Mouse (Mus musculus) regulatory T cell (primary cell): ENCODE results near the gene Tbca.

Experiments
- in situ Hi-C: fragments of 300-600 bp; cut with MboI, MseI; formaldehyde crosslinking; loops from one replicate; pipeline ENCODE4 v1.15.1; 2025; ENCODE audit warnings: high pct_unique_total_duplicates

The Tbca gene

DNA sequence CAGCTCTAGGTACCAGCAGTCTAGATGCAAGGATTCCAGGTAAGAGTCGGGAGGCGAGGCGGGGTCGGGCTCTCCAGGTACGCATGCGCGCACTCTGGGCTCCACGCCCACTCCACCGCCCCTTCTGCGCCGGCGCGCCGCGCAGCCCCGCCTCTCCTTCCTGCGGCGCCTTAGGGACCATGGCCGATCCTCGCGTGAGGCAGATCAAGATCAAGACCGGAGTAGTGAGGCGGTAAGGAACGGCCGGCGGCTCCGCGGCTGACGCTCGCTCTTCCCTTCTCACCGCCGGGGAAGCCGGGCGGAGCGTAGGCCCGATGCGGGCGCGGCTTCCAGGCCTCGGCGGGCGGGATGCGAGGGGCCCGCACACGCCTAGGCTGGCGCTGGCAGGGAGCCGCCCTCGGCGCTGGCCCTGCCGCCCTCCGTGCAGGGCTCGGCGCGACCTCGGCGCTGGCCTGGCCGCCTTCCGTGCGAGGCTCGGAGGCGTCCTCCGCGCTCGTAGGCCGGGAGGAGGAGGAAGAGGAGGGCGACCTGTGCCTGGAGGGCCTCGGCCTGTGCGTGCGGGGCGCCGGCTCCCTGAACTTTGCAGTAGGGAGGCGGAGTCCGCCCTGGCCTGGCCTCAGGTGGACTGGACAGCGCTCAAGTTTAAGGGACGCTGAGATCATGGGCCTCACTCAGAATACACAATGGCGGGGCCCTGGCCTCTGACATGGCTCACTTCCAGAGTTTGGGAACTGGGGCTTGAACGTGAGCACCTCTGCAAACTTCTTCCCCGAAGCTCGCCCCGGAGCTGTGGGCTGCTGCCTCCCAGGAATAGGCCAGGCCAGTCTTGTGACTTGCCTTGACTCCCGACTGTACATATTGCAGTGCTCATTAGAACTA lies at the start of gene Tbca:
Gene Tbca, plus strand, starts transcription at position 140 of the 879 bp plus-strand sequence.
- in situ Hi-C loops = no loop called here

DNA sequence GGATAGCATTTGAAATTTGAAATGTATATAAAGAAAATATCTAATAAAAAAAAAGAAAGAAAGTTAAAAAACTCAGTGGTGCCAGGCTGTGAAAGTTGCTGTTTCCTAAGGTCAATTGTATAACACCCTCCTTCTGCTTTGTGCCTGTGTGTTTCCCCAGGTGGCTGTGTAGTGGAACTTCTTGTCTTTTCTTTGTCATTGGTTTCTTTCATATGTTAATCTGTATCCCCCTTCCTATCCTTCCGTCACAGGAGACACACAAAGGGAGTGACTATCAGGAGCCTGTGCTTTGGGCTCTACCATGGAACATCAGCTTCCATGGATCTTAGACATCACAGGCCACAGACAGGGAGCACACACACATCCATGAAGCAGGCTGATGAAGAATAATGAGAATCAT lies 43.5 kb upstream of the Tbca start:
- in situ Hi-C loops = no loop called here

DNA sequence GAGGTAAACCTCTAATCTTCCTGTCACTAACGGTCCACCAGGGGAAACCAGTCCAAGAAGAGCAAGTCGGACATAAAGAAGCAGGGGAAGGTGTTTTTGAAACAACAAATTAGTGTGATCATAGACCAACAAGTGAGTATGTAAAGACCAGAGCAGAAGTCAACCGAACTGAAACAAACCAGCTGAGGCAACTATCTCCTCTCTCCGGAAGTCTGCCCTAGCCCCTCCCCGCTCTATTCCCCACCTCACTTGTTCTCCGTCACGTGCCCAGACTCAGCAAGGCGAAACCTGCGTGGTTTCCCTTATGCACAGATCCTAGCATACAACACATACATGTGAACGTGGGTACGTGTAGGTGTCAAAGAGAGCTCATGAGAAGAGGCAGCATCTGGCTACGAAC lies 22.9 kb upstream of the Tbca start:
- in situ Hi-C loops = no loop called here

DNA sequence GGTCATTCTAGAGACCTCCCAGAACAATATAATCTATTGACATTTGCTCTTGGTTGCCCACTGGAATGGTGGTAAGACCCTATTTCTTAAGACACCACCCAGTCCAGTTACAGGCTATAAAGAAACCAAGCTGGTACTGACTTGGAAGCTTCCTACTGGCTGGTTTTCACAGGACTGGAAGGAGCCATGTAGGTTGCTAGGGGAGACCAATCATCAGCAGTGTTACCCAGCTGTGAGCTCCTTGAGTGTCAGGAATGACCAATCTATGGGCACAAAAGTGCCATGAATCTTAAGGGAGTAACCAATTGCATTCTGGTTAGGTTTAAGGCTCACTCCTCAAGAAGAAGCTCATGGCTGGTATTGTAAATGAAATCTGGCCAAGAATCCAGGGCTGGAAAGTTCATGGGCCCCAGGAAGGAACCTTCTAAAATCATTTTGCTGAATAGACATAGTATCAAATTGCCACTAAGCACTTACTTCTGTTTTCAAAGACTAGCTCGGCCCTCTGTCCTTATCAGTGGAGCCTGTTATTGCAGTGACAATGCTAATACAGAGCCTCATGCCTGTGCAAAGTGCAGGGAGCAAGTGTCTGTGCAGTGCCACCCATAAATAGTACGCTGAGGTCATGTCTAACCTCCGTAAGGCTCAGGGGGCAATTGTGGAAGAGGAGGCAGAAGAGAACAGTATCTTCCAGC lies 20.1 kb upstream of the Tbca start:
- in situ Hi-C loops = no loop called here

DNA sequence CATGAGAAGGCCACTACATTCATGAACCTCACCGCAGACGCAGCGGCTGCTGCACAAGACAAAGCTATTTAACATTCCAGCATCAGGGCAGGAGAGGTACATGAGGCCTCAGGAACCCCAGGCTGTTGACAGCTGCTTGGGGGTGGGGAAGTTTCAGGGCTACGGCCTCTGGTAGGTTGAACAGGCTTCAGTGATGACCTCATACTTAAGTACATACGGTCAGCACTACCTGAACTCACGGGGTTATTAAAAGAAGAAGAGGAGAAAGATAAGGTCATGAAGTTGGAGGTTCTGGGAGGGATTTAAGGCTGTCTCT lies 19.6 kb upstream of the Tbca start:
- in situ Hi-C loops = no loop called here

DNA sequence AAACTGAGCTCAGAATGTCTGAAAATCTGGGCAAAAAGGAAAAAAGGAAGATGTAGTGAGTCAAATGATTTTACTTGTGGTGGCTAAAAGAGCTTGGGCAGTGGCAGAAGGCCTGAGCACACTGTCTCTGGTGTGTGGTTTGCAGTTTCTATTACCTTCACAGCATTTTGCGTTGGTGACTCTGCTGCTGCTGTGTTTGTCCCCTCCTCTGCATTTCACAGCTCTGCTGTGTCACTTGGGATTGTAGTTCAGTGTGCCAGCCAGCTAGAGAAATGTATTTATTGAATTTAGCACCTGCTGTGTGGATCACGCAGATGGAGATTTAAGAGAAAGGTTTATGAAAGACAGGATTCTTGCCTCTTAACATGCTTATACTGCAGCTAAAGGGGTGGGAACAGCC lies 1.8 kb upstream of the Tbca start:
- in situ Hi-C loops = no loop called here

DNA sequence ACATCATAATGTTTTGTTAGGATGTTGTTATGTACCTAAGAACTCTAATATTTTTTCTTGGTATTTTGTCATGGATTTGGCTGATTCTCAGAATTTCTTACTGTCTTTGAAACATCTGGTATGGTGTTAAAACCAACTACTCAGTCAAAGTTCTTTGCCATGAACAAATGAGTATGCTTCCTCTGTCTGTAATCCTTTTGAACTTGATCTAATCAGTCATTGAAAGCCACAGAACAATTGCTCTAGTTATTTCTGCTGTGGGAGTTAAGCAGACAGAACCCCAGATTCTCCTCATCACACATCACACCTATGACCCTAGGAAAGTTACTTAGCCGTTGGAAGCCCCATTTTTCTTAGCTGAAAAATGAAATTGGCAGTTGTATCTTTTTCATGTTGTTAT lies 6.0 kb downstream of the Tbca start:
- in situ Hi-C loops = no loop called here

DNA sequence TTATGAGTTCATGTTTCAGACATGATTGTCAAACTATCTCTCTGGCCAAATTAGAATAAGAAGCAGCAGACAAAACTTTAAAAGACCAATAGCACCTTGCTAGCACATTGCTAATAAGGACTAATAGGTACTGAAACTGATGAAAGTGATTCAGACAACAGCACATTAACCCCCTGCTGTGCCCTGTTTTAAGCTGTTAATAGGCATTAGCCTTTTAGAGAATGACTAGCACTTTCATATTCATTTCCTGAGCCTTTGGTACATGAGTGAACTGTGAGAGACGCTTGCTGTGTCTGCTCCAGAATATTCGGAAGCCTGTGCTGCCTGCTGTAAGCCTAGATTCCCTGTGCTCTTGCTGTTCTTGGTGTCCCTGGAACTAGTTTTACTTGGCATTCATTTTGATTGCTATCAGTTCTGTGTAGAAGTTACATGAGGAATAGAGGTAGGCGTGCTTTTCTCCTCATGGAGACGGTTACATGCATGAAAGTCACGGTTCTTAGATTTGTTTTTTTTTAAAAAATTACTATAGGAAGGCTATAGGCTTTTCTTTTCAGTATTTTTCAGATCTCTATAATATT lies 14.9 kb downstream of the Tbca start:
- in situ Hi-C loops = no loop called here

DNA sequence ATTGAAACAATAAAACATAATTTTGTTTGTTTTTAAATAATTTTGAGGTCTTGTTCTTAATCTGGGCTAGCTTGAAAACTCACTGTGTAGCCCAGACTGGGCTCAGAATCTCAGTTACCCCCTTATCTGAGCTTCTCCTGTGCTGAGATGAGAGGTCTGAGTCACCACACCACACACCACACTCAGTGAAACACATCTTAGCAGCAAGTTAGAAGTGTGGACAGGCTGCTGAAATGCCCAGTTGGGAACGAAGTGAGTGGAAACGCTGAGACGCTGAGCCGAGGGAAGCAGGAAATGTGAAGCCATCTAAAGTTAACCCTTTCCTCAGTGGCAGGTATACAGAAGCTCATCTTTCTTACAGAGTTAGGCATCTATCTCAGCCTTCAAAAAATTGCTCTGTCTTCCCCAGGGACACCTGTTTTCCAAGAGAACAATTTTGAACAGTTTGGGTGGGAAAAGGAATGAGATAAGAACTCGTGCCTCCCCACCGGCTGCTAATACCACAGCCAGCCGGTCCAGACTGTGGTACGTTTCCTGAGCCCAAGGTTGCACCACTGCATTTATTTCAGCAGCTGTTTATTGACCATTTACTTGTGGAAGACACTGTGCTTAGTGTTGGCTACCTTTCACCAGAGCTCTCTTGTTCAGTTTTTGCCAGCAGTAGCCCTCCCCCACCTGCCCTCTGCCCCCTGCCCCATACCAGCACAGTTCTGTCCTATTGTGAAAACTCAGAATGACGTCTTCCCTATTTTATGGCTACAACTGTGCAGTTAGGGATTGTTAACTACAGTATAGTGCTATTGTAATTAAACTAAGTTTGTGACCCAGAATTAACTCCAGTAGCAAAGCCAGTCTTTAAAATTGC lies 17.8 kb downstream of the Tbca start:
- in situ Hi-C loops = no loop called here

DNA sequence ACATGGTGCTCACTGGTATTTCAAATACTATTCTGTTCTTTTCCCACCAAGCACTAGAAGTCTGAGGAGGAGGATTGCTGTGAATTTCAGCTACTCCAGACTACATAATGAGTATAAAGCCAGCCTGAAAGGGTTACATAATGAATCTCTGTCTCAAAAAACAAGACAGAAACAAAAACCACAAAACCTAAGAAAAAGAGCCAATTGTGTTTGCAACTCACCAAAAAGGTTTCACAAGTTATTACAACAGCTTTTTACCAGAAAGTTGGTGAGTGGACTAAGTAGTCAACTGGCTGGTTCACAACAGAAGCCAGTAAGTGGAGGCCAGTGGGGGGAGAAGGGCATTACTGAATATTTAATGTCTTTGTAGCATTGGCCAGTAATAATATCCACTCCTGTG lies 19.9 kb downstream of the Tbca start:
- in situ Hi-C loops = no loop called here

DNA sequence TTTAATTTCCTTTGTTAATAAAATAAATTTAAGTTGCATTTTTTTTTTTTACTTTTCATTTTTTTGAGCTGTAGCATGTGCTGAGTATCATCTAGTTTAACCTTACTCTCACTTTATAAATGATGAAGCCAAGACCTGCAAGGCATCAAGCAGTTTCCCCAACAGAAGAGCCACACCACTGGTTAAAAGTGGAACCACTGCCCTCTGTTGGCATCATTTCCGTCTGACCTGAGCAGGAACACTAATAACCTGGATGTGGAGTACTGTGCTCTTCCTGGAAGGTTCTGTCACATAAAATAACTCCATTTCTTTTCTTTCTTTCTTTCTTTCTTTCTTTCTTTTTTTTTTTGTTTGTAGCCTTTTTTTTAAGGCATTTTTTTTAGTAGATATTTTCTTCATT lies 21.0 kb downstream of the Tbca start:
- in situ Hi-C loops = no loop called here

DNA sequence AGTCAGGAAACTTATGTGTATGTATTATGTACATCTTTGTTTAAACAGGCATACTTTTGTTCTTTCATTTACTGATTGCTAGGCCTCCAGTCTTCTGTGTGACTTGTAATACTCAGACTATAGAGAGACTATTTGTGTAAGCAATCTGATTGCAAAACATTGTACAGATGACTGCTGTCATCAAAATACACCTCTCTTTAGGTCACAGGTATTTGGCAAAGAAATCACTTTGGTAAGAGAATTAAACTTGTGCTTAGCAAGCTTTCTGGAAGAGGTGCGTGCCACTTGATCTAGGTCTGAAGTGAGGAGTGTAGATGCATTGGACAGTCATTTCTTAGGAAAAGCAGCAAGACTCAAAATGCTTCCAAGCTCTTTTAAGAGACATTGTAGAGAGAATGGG lies 22.7 kb downstream of the Tbca start:
- in situ Hi-C loops = no loop called here

DNA sequence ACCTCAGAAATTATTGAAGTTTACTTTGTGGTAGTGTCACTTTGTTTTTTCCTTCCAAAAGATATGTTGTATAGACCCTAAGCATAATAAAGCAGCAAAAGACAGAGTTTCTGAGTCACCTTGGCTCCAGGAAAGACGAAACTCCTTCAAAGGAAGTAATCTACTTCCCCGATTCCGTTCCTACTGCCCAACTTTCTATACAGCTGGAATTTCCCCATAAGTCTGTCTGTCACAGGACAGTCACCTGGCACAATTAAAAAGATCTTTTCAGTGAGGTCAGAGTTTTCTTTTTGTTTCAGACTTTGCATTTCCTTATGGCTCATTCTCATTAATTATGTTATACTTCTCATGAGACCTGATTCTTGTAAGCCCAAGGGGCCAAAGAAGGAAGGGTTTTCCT lies 25.1 kb downstream of the Tbca start:
- in situ Hi-C loops = no loop called here

DNA sequence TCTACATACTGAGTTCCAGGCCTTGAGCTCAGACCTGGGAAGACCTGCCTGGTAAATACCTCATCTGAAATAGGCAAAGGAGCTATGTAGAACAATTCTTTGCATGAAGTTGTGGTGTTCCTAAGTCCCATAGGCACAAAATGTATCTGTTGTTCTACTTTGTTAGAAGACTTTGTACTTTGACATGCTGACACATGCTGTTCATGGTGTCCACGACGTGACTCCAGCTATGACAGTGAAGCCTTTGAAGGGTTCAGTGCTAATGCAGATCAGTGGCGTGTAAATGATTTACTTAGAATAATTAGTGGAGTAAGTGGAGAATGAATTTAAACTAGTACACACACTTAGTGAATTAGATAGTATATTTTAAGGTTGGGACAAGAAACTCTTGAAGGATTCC lies 31.8 kb downstream of the Tbca start:
- in situ Hi-C loops = no loop called here

DNA sequence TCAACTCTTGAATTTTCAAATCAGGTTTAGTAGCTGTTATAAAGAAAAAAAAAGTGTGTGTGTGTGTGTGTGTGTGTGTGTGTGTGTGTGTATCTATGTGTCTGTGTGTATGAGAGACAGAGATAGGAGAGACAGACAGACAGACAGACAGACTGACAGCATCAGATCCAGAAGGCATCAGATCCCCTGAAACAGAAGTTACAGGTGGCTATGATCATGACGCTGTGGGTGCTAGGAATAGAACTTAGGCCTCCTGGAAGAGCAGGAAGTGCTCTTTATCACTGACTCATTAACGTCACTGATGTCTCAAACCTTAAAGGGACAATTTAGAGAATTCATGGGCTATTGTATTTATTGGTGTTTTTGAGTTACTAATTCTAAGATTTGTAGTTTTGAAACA lies 32.2 kb downstream of the Tbca start:
- in situ Hi-C loops = no loop called here

DNA sequence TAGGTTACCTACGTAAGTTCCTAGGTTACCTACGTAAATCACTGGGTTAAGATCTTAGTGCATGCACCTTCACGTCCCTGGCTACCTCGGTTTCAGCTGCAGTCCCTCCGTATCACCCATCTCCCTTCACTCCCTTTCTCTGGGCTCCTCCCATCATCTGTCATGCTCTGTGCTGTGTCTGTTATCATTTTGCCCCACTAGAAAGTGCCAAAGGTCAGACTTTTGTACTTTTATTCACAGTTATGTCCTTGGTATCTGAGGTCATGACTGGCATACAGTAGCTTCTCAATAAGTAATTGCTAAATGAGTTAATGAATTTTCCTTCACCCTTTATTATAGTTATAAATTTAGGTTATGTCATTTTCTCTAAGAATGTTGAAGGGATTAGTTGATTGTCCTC lies 37.7 kb downstream of the Tbca start:
- in situ Hi-C loops = no loop called here

DNA sequence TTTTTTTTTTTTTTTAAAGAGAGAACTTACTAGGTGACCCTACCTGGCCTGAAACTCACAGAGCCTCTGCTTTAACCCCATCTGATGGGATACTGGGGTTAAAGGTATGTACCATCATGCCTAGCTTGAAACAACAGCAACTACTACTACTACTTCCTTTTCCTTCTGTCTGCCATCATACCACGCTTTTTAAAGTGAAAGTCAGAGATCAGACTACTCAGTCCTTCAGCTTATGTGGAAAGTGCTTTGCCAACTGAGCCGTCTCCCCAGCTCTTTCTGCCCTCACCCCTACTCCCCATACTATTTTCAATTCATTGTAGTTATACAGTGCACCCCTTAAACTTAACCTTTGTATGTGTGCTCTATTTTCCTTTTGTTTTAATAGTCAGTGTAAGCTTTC lies 38.3 kb downstream of the Tbca start:
- in situ Hi-C loops = no loop called here

DNA sequence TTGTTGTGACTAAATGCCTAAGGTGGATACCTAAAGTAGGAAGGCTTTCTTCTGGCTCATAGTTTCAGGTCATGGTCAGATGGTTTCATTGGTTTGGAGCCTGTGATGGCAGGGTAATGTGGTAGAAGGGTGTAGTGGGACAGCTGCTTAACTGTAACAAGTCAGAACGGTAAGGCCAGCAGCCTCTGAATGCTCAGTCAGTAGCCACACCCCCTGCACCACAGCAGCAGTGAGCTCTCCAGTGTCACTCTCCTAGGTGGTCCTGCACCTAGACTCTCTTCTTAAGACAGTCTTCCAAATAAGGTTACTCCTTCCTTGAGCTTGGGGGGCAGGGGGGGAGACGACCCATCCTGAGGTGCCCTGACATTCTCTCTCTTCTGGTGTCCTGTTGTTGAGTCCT lies 39.1 kb downstream of the Tbca start:
- in situ Hi-C loops = no loop called here

DNA sequence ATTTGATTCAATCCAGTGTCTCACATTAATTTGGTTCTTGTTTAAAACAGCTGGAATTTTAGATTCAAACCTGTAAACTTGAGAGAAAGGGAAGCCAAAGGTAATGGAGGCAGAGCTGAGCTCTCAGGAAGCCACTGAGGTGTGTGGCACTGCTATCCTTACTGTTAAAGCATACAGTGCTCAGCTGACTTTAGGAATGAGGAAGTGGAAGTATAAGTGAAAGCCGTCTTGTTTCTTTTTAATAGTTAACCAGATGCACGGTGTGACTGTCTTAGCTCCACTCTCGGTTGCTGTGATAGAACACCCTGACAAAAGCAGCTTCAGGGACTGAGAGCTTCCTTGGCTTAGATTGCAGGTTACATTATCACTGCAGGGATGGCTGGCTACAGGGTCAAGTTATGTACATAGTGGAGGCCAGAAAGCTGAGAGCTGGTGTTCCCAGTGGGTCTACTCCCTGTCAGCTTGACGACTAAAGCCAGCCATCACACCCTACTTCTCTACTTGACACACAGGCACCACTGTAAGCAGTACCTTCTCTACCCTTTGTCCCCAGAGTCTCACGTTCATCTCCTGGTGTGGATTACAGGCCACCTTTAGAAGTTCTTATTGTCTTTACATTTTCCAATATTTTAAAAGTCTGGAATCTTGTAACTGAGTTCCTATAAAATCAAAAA lies 49.5 kb downstream of the Tbca start:
- in situ Hi-C loops = no loop called here

DNA sequence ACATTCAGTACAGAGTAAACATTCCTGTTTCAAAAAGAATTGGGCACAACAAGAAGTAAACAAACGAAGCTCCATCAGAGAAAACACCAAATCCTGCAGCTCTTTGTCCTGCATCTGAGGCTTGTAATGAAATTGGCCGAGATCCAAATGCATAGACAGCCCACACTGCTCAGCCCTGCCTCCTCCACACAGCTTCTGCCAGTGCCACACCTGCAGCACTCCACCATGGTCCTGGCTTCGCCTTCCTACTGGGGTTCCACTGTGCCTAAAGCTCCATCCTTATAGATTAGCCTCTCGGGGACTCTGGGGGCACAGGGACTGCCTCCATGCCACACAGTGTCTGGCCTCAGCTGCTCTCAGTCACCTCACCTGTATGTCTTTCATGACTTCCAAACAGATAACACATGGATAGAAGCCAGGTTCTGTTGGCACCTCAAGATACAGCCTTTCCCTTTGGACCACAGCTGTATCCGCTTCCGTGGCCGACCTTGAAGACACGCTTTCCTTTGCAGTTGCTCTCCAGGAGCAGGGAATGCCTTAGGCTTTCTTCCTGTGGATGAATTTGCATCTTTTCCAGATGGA lies 50.1 kb downstream of the Tbca start:
- in situ Hi-C loops = no loop called here

DNA sequence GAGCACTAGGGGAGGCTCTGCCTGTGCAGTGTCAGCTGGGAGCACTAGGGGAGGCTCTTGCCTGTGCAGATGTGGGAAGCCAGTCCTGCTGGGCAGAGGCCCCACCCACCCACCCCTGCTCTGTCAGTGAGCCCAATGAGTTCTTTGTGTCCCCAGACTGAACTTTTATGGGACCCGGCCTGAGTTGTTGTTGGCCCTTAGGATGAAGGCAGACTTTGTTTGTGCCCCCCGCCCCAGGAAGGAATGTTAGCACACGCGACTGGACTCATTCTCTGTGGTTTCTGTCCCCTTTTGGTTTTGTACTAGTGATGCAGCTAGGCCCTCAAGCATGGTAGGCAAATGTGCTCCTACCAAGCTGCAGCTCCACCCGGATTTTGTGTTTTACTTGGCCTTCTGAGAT lies 54.5 kb downstream of the Tbca start:
- in situ Hi-C loops = no loop called here
